Mouse (Mus musculus) ovary, adult 18-20 months (tissue): ENCODE data around the gene Fam170b.

Source experiments
- DNase-seq: peaks from one replicate; pipeline ENCODE4 v3.0.0; 2022; ENCODE audit warnings: low spot score, mixed read lengths

Fam170b gene

GRCm38 (mm10) chr14:32827994-32828650 lies 5.6 kb upstream of the Fam170b start:
- DNase-seq: peak; percentile 25

GRCm38 (mm10) chr14:32835181-32835580 lies 1.4 kb downstream of the Fam170b start:
- no peak for DNase-seq

- no peak for DNase-seq
Observed at GRCm38 (mm10) chr14:32835596-32835995, 1.8 kb downstream of the Fam170b start.

- no peak for DNase-seq
Observed at GRCm38 (mm10) chr14:32836191-32836590, 2.4 kb downstream of the Fam170b start.

- DNase-seq: no peak
Observed at GRCm38 (mm10) chr14:32842052-32842451, 8.3 kb downstream of the Fam170b start.

- DNase-seq: no peak
Observed at GRCm38 (mm10) chr14:32854059-32854458, 20.3 kb downstream of the Fam170b start.

- DNase-seq: no peak
Observed at GRCm38 (mm10) chr14:32856246-32856645, 22.5 kb downstream of the Fam170b start.

- peak; percentile 72 for DNase-seq
Observed at GRCm38 (mm10) chr14:32856681-32857328, 23.0 kb downstream of the Fam170b start, which contains the start of gene Vstm4. Vstm4 (plus strand) TSS chr14:32856756.

- no peak for DNase-seq
Observed at GRCm38 (mm10) chr14:32858361-32858760, 24.6 kb downstream of the Fam170b start.

GRCm38 (mm10) chr14:32858941-32859510 lies 25.3 kb downstream of the Fam170b start:
- no peak for DNase-seq

- no peak for DNase-seq
Observed at GRCm38 (mm10) chr14:32859831-32860569, 26.2 kb downstream of the Fam170b start.

- no peak for DNase-seq
Observed at GRCm38 (mm10) chr14:32861149-32861581, 27.4 kb downstream of the Fam170b start.

GRCm38 (mm10) chr14:32861656-32862055 lies 27.9 kb downstream of the Fam170b start:
- no peak for DNase-seq

- DNase-seq: no peak
Observed at GRCm38 (mm10) chr14:32865331-32865730, 31.6 kb downstream of the Fam170b start.

- DNase-seq: no peak
Observed at GRCm38 (mm10) chr14:32871963-32872362, 38.2 kb downstream of the Fam170b start.

GRCm38 (mm10) chr14:32877549-32877948 lies 43.8 kb downstream of the Fam170b start:
- DNase-seq: no peak

GRCm38 (mm10) chr14:32880332-32880731 lies 46.6 kb downstream of the Fam170b start:
- peak; percentile 26 for DNase-seq

- peak; percentile 65 for DNase-seq
Observed at GRCm38 (mm10) chr14:32881693-32882092, 47.9 kb downstream of the Fam170b start.
